Mouse (Mus musculus) thymus, adult 2 months (tissue): ENCODE measurements around the gene Ap2a1.

Source experiments
- CTCF ChIP-seq: fragments of 200-500 bp; IDR thresholded peaks from 2 replicates; pipeline ENCODE4 v1.5.1; 2012; ENCODE audit warnings: mild to moderate bottlenecking, control low read depth, low read length, moderate library complexity, borderline replicate concordance; ENCODE audit not compliant: control insufficient read depth, poor library complexity, insufficient read depth; ENCODE audit errors: extremely low read depth
- POLR2A ChIP-seq: fragments of 200-500 bp; IDR thresholded peaks from 2 replicates; pipeline ENCODE4 v1.6.1; 2012; ENCODE audit warnings: mild to moderate bottlenecking, low read length, control low read depth, moderate library complexity; ENCODE audit not compliant: control insufficient read depth, poor library complexity, insufficient read depth; ENCODE audit errors: extremely low read depth

GRCm38 (mm10) chr7:44884637-44885036 lies 44.7 kb downstream of the Ap2a1 start:
- TF ChIP-seq CTCF: no peak
- TF ChIP-seq POLR2A: no peak
